Mouse (Mus musculus) brain, embryonic 14.5 days (tissue): Measurements from ENCODE around the gene Copg2.

ENCODE experiments used
- CTCF ChIP-seq: fragments of 200-500 bp; IDR thresholded peaks from 2 replicates; pipeline ENCODE4 v1.5.1; 2012; ENCODE audit warnings: inconsistent platforms, mild to moderate bottlenecking, moderate library complexity, borderline replicate concordance; ENCODE audit not compliant: insufficient read depth, insufficient read length; ENCODE audit errors: extremely low read depth
- POLR2A ChIP-seq: fragments of 200-500 bp; IDR thresholded peaks from 2 replicates; pipeline ENCODE4 v1.6.1; 2012; ENCODE audit warnings: mild to moderate bottlenecking, inconsistent platforms, borderline replicate concordance; ENCODE audit not compliant: poor library complexity, insufficient read depth, insufficient read length, severe bottlenecking; ENCODE audit errors: extremely low read depth

- no peak for TF ChIP-seq CTCF
- no peak for TF ChIP-seq POLR2A
These were observed 24.5 kb upstream of the Copg2 start for GRCm38 (mm10) chr6:30920834-30921675.
